Mouse (Mus musculus) CH12.LX (cell line): ENCODE results near the gene Gatm. TPM values are rescaled to one million over a fixed set of nuclear protein-coding genes. Genes with fewer than 3 reads are reported as not detected.

Experiments used
- DNase-seq: peaks from one replicate; pipeline ENCODE4 v3.0.0-alpha.2; 2013; ENCODE audit errors: extremely low read depth
- H3K27ac ChIP-seq: 2 replicates; pipeline ENCODE4 v1.5.1; 2012; ENCODE audit warnings: low read depth, mild to moderate bottlenecking, control low read depth, moderate library complexity; ENCODE audit not compliant: insufficient read depth
- H3K27me3 ChIP-seq: replicated peaks from 2 replicates; pipeline ENCODE3; 2012; ENCODE audit warnings: inconsistent platforms
- H3K36me3 ChIP-seq, 2 experiments: replicated peaks in 1 of 2; 2 replicates each; pipeline versions ENCODE3 to v1.6.1; 2012; ENCODE audit warnings: inconsistent platforms in 1 of 2, low read length in 1 of 2, mild to moderate bottlenecking in 1 of 2, mixed read lengths in 1 of 2, moderate library complexity in 1 of 2; ENCODE audit not compliant: control insufficient read depth in 1 of 2, insufficient read depth in 1 of 2
- H3K4me1 ChIP-seq, 2 experiments: 2 replicates each; pipeline ENCODE4 v1.6.1; 2012; ENCODE audit warnings: inconsistent platforms in 1 of 2, moderate library complexity in 1 of 2; ENCODE audit not compliant: insufficient read depth in 2 of 2, control insufficient read depth in 1 of 2
- H3K4me2 ChIP-seq: 2 replicates; pipeline ENCODE4 v1.6.1; 2012; ENCODE audit warnings: low read depth, mild to moderate bottlenecking, control low read depth; ENCODE audit not compliant: poor library complexity, insufficient read depth, severe bottlenecking
- H3K4me3 ChIP-seq, 3 experiments: fragments of 150-350 bp in 1 of 3; sonication (generic) in 1 of 3; replicated peaks in 1 of 3; 2 replicates each; pipeline versions ENCODE3 to v1.5.1; 2011 to 2012; ENCODE audit warnings: low read depth in 2 of 3, low read length in 2 of 3, mild to moderate bottlenecking in 2 of 3, moderate library complexity in 2 of 3, control low read depth in 1 of 3, improper control_type of control experiment in 1 of 3, inconsistent platforms in 1 of 3, mixed read lengths in 1 of 3; ENCODE audit not compliant: poor library complexity in 1 of 3
- H3K79me2 ChIP-seq: replicated peaks from 2 replicates; pipeline ENCODE4 v1.6.1; 2012; ENCODE audit warnings: mild to moderate bottlenecking, moderate library complexity; ENCODE audit not compliant: control insufficient read depth, poor library complexity, insufficient read depth, severe bottlenecking; ENCODE audit errors: extremely low read depth
- H3K9ac ChIP-seq: 2 replicates; pipeline ENCODE4 v1.6.1; 2012; ENCODE audit warnings: low read depth, mild to moderate bottlenecking, control low read depth, moderate library complexity; ENCODE audit not compliant: insufficient read depth
- H3K9me3 ChIP-seq: replicated peaks from 2 replicates; pipeline ENCODE3; 2012; ENCODE audit warnings: low read length, inconsistent platforms, mixed read lengths
- BHLHE40 ChIP-seq: IDR thresholded peaks from 2 replicates; pipeline ENCODE4 v1.6.1; 2011; ENCODE audit warnings: mild to moderate bottlenecking, low read depth, low read length, improper control_type of control experiment
- CHD1 ChIP-seq: IDR thresholded peaks from 2 replicates; pipeline ENCODE4 v1.6.1; 2012; ENCODE audit warnings: low read depth, low read length, improper control_type of control experiment, inconsistent platforms
- CHD2 ChIP-seq: IDR thresholded peaks from 2 replicates; pipeline ENCODE4 v1.6.1; 2011; ENCODE audit warnings: low read length, improper control_type of control experiment
- E2F4 ChIP-seq: IDR thresholded peaks from 2 replicates; pipeline ENCODE4 v1.6.1; 2011; ENCODE audit warnings: low read depth, low read length, improper control_type of control experiment; ENCODE audit not compliant: insufficient replicate concordance
- ELF1 ChIP-seq: IDR thresholded peaks from 2 replicates; pipeline ENCODE4 v1.6.1; 2014; ENCODE audit warnings: low read depth, mild to moderate bottlenecking, inconsistent platforms, low read length, improper control_type of control experiment
- EP300 ChIP-seq: IDR thresholded peaks from 2 replicates; pipeline ENCODE4 v1.6.1; 2011; ENCODE audit warnings: low read length, improper control_type of control experiment
- ETS1 ChIP-seq: conservative IDR thresholded peaks from 2 replicates; pipeline ENCODE4 v1.6.1; 2012; ENCODE audit warnings: low read depth, mild to moderate bottlenecking, inconsistent platforms, low read length, improper control_type of control experiment, moderate library complexity
- GABPA ChIP-seq: IDR thresholded peaks from 2 replicates; pipeline ENCODE4 v1.6.1; 2012; ENCODE audit warnings: low read depth, low read length, improper control_type of control experiment, inconsistent platforms; ENCODE audit not compliant: insufficient replicate concordance
- HCFC1 ChIP-seq: IDR thresholded peaks from 2 replicates; pipeline ENCODE4 v1.6.1; 2012; ENCODE audit warnings: low read depth, mild to moderate bottlenecking, inconsistent platforms, low read length, improper control_type of control experiment
- IRF4 ChIP-seq: IDR thresholded peaks from 2 replicates; pipeline ENCODE4 v1.6.1; 2014; ENCODE audit warnings: low read depth, mild to moderate bottlenecking, inconsistent platforms, low read length, improper control_type of control experiment
- JUND ChIP-seq: conservative IDR thresholded peaks from 2 replicates; pipeline ENCODE4 v1.6.1; 2011; ENCODE audit warnings: low read depth, low read length, improper control_type of control experiment
- KAT2A ChIP-seq: IDR thresholded peaks from 2 replicates; pipeline ENCODE4 v1.6.1; 2012; ENCODE audit warnings: low read length, improper control_type of control experiment, inconsistent platforms; ENCODE audit not compliant: insufficient replicate concordance
- MAFK ChIP-seq: IDR thresholded peaks from 2 replicates; pipeline ENCODE4 v1.6.1; 2011; ENCODE audit warnings: low read length, improper control_type of control experiment; ENCODE audit not compliant: insufficient replicate concordance
- MAX ChIP-seq: IDR thresholded peaks from 2 replicates; pipeline ENCODE4 v1.6.1; 2011; ENCODE audit warnings: low read length, improper control_type of control experiment
- MAZ ChIP-seq: IDR thresholded peaks from 2 replicates; pipeline ENCODE4 v1.6.1; 2012; ENCODE audit warnings: low read depth, mild to moderate bottlenecking, inconsistent platforms, low read length, improper control_type of control experiment, moderate library complexity
- MEF2A ChIP-seq: IDR thresholded peaks from 2 replicates; pipeline ENCODE4 v1.6.1; 2014; ENCODE audit warnings: low read depth, mild to moderate bottlenecking, inconsistent platforms, low read length, improper control_type of control experiment, borderline replicate concordance
- MXI1 ChIP-seq: IDR thresholded peaks from 2 replicates; pipeline ENCODE4 v1.6.1; 2011; ENCODE audit warnings: mild to moderate bottlenecking, low read depth, low read length, improper control_type of control experiment
- MYC ChIP-seq: IDR thresholded peaks from 2 replicates; pipeline ENCODE4 v1.6.1; 2011; ENCODE audit warnings: low read depth, mild to moderate bottlenecking, improper control_type of control experiment, low read length
- NELFE ChIP-seq: IDR thresholded peaks from 2 replicates; pipeline ENCODE4 v1.6.1; 2011; ENCODE audit warnings: low read depth, low read length, improper control_type of control experiment
- NRF1 ChIP-seq: IDR thresholded peaks from 2 replicates; pipeline ENCODE4 v1.6.1; 2014; ENCODE audit warnings: low read depth, mild to moderate bottlenecking, inconsistent platforms, low read length, improper control_type of control experiment, moderate library complexity
- PAX5 ChIP-seq: IDR thresholded peaks from 2 replicates; pipeline ENCODE4 v1.6.1; 2012; ENCODE audit warnings: low read length, inconsistent platforms, mixed read lengths
- POLR2A ChIP-seq: IDR thresholded peaks from 2 replicates; pipeline ENCODE4 v1.6.1; 2011; ENCODE audit warnings: low read depth, mild to moderate bottlenecking, improper control_type of control experiment, low read length
- POLR2AphosphoS2 ChIP-seq: IDR thresholded peaks from 2 replicates; pipeline ENCODE4 v1.6.1; 2011; ENCODE audit warnings: low read depth, low read length, improper control_type of control experiment
- RAD21 ChIP-seq: IDR thresholded peaks from 2 replicates; pipeline ENCODE4 v1.6.1; 2011; ENCODE audit warnings: low read depth, mild to moderate bottlenecking, low read length, improper control_type of control experiment, moderate library complexity
- RCOR1 ChIP-seq: conservative IDR thresholded peaks from 2 replicates; pipeline ENCODE4 v1.6.1; 2012; ENCODE audit warnings: low read depth, mild to moderate bottlenecking, inconsistent platforms, low read length, improper control_type of control experiment
- SIN3A ChIP-seq: IDR thresholded peaks from 2 replicates; pipeline ENCODE4 v1.6.1; 2012; ENCODE audit warnings: low read length, improper control_type of control experiment, inconsistent platforms
- TBP ChIP-seq: conservative IDR thresholded peaks from 2 replicates; pipeline ENCODE4 v1.6.1; 2011; ENCODE audit warnings: low read depth, low read length, improper control_type of control experiment
- TCF12 ChIP-seq: IDR thresholded peaks from 2 replicates; pipeline ENCODE4 v1.6.1; 2014; ENCODE audit warnings: low read depth, mild to moderate bottlenecking, inconsistent platforms, low read length, improper control_type of control experiment
- UBTF ChIP-seq: IDR thresholded peaks from 2 replicates; pipeline ENCODE4 v1.6.1; 2012; ENCODE audit warnings: low read depth, mild to moderate bottlenecking, inconsistent platforms, low read length, improper control_type of control experiment, moderate library complexity
- USF1 ChIP-seq: IDR thresholded peaks from 2 replicates; pipeline ENCODE4 v1.6.1; 2014; ENCODE audit warnings: low read depth, mild to moderate bottlenecking, inconsistent platforms, low read length, improper control_type of control experiment
- USF2 ChIP-seq: conservative IDR thresholded peaks from 2 replicates; pipeline ENCODE4 v1.6.1; 2011; ENCODE audit warnings: low read depth, low read length, improper control_type of control experiment
- ZC3H11A ChIP-seq: IDR thresholded peaks from 2 replicates; pipeline ENCODE4 v1.6.1; 2012; ENCODE audit warnings: low read depth, mild to moderate bottlenecking, inconsistent platforms, low read length, improper control_type of control experiment
- ZKSCAN1 ChIP-seq: IDR thresholded peaks from 2 replicates; pipeline ENCODE4 v1.6.1; 2012; ENCODE audit warnings: low read depth, inconsistent platforms, low read length, improper control_type of control experiment, borderline replicate concordance
- ZMIZ1 ChIP-seq: IDR thresholded peaks from 2 replicates; pipeline ENCODE4 v1.6.1; 2012; ENCODE audit warnings: low read depth, mild to moderate bottlenecking, inconsistent platforms, low read length, improper control_type of control experiment
- ZNF384 ChIP-seq: IDR thresholded peaks from 2 replicates; pipeline ENCODE4 v1.6.1; 2012; ENCODE audit warnings: low read depth, low read length, improper control_type of control experiment, inconsistent platforms
- dilution Hi-C: fragments of 300-500 bp; cut with MboI; formaldehyde crosslinking; loops from 2 replicates; pipeline ENCODE4 v1.14.3; 2020; ENCODE audit warnings: low sequenced_read_pairs; ENCODE audit not compliant: extremely low pct_unique_long_range_greater_than_20kb, extremely low pct_ligation_motif_present
- in situ Hi-C: fragments of 300-500 bp; cut with MboI; formaldehyde crosslinking; loops from 3 replicates; pipeline ENCODE4 v1.14.3; 2019; ENCODE audit warnings: low sequenced_read_pairs, low pct_ligation_motif_present, low pct_unique_long_range_greater_than_20kb, mixed read lengths
- polyA plus RNA-seq: library from polyadenylated mRNA; unstranded; fragments of >175 nt; gene quantifications from 2 replicates; pipeline ENCODE4 v1.2.1, GENCODE M21; 2012; ENCODE audit warnings: low read depth; ENCODE audit not compliant: insufficient read length
- total RNA-seq, 2 experiments: library from RNA; depleted of rRNA; stranded (reverse); fragments of 300-350 nt in 1 of 2; fragments of >200 nt in 1 of 2; gene quantifications; 2 replicates each; pipeline ENCODE4 v1.2.3; 2012 to 2014

Gene Gatm
- 35.9 and 46.0 TPM in 2 replicates for total RNA-seq (2012; rRNA removed)
- 23.3 and 25.0 TPM in 2 replicates for total RNA-seq (2014; rRNA removed)
- polyA plus RNA-seq: 8.8 and 13.0 TPM in 2 replicates

- Histone ChIP-seq H3K36me3 (peaks cover 0 to 3% of the 10 kb centered on the region in 2 experiments), H3K79me2 (no peaks in the 10 kb centered on the region), H3K9me3 (no peaks in the 10 kb centered on the region), H3K4me1 (peaks cover 0 to 15% of the 10 kb centered on the region in 2 experiments; a peak in 2 of 4 replicates), H3K4me3 (peak within 1 kb of the TSS; percentile 42 to 76 (median 57)), H3K9ac (peak within 1 kb of the TSS; percentile 85), H3K27me3 (peaks cover 7% of the 10 kb centered on the region), H3K27ac (no peak within 1 kb of the TSS), H3K4me2 (peak within 1 kb of the TSS; percentile 67)
- in situ Hi-C loops (loop anchor here (25.0 kb wide), 1 partner anchor 224 kb away; no protein-coding TSS in a partner anchor), dilution Hi-C loops (no loop called here)
- peak; percentile 64 for DNase-seq
- TF ChIP-seq IRF4: peak; percentile 62; the same call in 1 of the 2 replicates
- peak; percentile 79 for TF ChIP-seq BHLHE40
- peak; percentile 64; the same call in 1 of the 2 replicates for TF ChIP-seq MAX
- TF ChIP-seq POLR2A: peak; percentile 83
- no peak for TF ChIP-seq RAD21
- peak; percentile 21; the same call in 1 of the 2 replicates for TF ChIP-seq ETS1
- TF ChIP-seq NELFE: peak; percentile 67
- no peak for TF ChIP-seq JUND
- peak; percentile 43; the same call in 1 of the 2 replicates for TF ChIP-seq ELF1
- TF ChIP-seq KAT2A: 0 out of 2 replicates have a peak, but pooled peaks have one; percentile 24
- TF ChIP-seq GABPA: no peak
- peak; percentile 19 for TF ChIP-seq SIN3A
- TF ChIP-seq MAFK: no peak
- no peak; the same call in 1 of the 2 replicates for TF ChIP-seq EP300
- TF ChIP-seq MYC: peak; percentile 17; the same call in 1 of the 2 replicates
- TF ChIP-seq ZMIZ1: peak; percentile 82
- 0 out of 2 replicates have a peak, but pooled peaks have one; percentile 41 for TF ChIP-seq E2F4
- TF ChIP-seq MXI1: peak; percentile 89; the same call in 1 of the 2 replicates
- no peak for TF ChIP-seq CHD1
- no peak for TF ChIP-seq PAX5
- TF ChIP-seq NRF1: peak; percentile 65
- 0 out of 2 replicates have a peak, but pooled peaks have one; percentile 37 for TF ChIP-seq POLR2AphosphoS2
- no peak for TF ChIP-seq ZKSCAN1
- peak; percentile 79; the same call in 1 of the 2 replicates for TF ChIP-seq TCF12
- TF ChIP-seq ZC3H11A: no peak
- TF ChIP-seq USF2: peak; percentile 29
- peak; percentile 79 for TF ChIP-seq UBTF
- no peak for TF ChIP-seq HCFC1
- TF ChIP-seq USF1: peak; percentile 77
- 0 out of 2 replicates have a peak, but pooled peaks have one; percentile 13 for TF ChIP-seq TBP
- TF ChIP-seq RCOR1: 0 out of 2 replicates have a peak, but pooled peaks have one; percentile 31
- peak; percentile 97 for TF ChIP-seq ZNF384
- no peak for TF ChIP-seq MEF2A
- TF ChIP-seq MAZ: no peak
- TF ChIP-seq CHD2: no peak
Observed at GRCm38 (mm10) chr2:122610746-122611653, at the start of gene Gatm. Gene Gatm (minus strand): TSS chr2:122611303.
